Mouse (Mus musculus): ENCODE measurements at regions not wholly inside any gene's neighbourhood (a gene's known extent, or its start where the extent isn't known, plus 50 kb on each side); places are given as distances from the start of the nearest gene placed in this dataset.
"Not testable (repeated sequence)": the region's sequence is repeated elsewhere in the genome, so short reads cannot be mapped to it uniquely, and the experiment has no call there.

DNA sequence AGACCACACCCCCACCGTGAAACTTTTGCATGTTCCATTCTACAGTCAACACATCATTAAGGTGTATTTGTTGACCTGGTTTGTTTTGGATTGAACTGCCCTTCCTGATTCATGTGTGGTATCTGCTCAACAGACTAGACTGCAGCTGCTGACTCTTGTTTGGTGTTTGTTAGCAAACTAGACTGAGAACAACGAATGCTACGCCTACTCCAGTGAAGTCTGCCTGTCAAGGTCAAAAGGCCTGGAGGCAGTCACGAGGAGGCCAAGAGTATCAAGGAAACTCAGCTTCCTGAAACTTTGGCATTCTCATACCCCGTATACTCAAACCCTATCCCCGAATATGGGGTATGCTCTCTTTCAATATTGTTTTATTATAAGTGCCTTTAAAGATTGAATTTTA is 194.2 kb upstream of the Spin1 start:
- DNase-seq (ENCODE audit: low spot score), result not testable (repeated sequence)

DNA sequence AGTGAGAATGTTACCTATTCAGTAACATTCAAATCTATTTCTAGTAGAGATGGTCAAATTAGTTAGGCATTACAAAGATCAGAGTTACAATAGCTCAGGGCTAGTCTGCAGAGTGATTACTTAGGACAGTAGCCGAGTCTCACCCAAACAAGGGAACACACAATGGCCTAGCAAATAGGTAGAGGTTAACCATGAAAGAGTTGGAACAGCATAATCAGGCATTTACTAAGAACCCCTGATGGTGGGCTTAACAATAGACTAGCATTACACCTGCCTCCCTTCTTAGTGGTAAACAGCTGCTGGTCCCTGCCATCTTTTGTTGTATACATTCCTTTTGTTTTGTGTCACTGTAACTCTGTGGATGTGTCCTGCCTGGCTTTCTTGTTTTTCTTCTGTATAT is 193.8 kb upstream of the Spin1 start:
- no peak for DNase-seq (ENCODE audit: low spot score)

DNA sequence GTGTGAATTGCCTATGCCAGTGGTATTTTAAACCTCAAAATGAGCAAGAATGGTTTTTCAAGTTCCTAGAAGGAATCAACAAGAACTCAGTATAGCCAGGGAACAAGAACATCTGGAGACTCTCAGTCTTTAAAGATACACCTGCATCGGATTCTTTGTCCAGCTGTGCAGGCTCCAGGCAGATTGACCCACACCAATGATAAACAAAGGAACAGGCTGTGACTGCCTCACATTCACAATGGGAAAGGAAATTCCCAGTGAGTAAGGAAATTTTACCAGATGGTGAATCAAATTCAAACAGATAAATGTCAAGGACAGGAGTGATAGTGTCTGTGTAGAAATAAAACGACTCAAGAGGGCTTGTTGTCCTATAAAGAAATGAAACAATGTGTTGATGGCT is 187.9 kb upstream of the Spin1 start:
- DNase-seq (ENCODE audit: low spot score), result not testable (repeated sequence)

DNA sequence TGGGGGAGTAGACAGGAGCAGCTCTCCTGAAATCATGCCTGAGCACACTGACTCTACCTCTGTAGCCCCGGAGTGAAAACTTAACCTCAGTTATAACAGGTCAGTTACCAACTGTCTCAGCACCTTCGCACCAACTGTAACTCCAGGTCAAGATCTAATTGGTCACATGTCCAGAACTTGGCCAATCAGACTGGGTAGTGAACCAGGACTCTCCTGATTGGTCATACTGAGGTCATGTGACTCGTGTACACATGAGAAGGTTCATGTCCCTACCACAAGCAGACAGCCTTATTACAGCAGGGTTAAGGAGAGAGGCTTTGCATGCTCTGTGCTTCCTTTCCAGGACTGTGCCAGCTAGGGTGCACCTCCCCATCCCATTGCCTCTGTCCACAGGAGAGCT is 166.7 kb upstream of the Spin1 start:
- DNase-seq (ENCODE audit: low spot score), result peak; percentile 64

DNA sequence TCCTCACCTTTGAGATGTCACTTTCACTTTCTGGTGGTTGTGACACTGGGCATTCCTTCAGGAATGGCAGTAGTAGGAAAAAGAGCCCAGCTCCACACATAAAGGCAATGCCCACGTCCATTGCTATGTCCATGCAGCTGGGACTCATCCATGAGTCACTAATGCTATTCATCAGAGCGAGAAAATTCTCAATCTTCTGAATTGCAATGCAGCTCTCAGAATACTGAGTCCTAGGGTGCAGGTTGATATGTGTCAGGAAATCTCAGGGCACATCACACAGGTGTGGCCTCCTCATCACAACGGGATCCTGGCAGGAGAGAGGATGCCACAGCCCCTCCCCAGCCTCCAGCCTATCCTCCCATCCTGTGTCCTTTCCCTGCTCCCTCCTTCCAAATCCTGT is 158.1 kb upstream of the Spin1 start:
- DNase-seq (ENCODE audit: low spot score), result no peak

DNA sequence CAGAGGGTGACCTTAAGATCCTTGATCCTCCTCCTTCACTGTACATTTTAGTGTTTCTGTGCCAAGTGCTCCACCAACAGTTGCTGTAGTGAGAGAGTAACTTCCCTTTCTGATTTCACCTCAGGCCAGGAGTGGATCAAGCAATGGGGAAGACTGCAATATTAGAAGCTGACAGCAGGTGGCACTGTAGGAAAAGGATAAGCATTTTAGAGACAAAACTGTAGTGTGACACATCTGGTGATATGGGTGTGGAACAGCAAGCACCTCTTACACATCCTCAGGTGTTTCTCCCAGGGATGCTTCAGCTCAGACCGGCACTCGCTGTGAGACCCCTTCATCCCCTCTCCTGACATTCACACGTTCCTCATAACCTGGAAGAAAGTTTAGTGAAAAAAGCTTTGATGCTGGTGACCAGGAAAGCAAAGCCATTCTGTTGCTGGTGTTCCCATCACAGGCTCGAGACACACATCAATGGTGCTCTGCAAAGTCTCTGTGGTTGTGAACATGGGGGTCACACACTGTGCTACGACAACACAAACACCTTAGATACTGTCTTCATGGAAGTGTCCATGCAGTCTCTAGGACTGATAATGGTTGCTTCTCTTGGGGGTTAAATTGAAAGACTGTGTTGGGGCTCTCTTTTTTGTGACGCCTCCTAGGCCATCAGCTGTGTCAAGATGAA is 151.0 kb upstream of the Spin1 start:
- DNase-seq (ENCODE audit: low spot score), result peak; percentile 57

DNA sequence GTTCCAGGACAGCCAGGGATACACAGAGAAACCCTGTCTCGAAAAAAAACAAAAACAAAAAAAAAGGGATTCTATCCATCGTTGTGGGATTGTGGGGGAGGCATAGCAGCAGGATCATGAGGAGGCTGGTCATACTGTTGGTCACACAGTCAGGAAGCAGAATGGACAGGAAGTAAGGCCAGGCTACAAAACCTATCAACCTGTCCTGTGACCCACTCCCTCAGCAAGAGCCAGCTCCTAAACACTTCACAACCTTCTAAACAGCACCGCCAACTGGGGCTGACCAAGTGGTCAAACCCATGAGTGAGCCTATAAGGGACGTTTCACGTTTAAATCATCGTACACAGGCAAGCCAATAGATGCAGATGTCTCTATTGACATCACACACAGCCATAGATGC is 146.0 kb upstream of the Spin1 start:
- no peak for DNase-seq (ENCODE audit: low spot score)

DNA sequence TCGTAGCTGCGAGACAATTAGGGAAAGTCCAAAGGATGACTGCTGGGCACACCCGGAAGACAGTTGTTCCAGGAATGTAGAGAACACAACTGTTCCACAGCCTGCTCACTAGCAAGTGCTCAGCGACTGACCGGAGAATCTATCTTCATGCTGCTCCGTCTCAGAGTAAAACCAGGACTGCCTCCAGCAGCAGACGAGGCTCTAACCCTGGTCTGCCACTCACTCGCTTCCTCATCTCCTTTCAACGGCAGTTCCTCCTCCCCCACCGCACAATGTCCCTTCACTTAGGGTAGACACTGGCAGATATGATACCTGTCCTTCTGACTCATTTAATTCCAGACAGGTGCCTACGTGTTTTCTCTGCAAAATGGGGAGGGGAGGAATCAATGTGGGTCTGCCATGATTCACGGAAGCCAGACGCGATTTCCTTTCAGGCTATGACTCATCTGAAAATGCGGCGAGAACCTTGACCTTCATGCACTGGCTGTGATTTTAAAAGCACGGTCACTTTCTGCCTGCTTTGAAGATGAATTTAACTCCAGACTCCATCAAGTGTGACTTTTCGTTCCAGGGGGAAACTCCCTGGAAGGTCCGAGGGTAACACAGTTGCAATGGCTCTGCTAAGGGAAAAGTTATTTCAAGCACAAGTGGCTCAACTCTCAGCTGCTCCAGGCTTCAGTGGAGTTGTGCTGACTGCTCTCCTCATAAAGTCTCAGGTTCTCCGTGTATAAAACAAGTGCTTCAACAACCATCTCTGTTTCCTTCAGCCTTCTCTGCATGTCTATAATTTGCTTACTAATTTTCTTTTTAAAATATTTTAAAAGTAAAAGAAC is 142.4 kb upstream of the Spin1 start:
- peak; percentile 15 for DNase-seq (ENCODE audit: low spot score)

DNA sequence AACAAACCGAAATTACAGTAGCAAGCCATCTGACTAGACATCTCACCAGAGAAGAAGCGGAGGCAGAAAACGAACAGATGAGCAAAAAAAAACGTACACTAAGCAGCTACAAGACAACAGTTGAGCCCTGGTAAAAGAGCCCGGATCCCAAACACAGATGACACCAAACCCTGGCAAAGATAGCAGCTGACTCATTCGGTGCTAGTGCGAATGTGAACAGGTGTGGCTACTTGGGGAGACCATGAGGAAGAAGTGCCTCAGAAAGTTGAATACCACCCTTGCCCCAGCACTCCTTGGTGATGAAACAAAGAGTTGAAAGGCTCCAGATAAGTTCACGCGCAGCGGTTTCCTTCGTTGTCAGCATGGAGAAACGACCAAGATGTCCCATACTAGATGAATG is 139.8 kb upstream of the Spin1 start:
- no peak for DNase-seq (ENCODE audit: low spot score)

DNA sequence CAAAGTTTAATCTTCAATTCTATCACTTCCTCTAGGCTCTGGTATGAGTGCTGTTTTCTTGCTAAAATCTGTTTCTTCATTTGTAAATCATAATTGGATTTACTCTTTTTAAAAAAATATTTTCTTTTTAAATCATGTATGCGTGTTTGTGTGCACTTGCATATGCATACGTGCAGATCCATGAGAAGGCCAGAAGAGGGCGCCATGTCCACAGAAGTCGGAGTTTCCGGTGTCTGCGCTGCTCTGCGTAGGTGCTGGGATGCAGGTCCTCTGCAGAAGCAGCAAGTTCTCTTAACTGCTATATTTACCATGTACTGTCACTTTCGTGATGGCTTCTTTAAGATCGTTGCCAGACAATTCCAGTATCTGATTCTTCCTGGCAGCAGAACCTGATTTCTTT is 136.6 kb upstream of the Spin1 start:
- DNase-seq (ENCODE audit: low spot score), result no peak

DNA sequence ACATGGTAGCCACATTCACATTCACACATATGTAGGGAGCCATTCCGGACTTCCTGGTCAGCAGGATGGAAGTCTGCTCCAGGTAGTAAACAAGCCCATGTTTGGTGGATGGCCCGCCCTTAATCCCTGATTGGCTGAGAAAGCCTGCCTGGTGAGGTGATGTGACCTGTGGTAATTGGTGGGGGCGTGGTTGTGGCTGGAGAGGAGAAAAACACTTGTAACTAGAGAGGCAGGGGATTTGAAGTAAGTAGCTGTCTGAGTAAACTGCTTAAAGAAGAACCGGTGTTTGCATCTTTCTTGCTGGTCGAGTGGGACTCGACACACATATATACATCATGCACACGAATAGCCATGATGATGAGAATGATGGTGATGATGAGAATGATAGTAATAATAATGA is 135.6 kb upstream of the Spin1 start:
- peak; percentile 27 for DNase-seq (ENCODE audit: low spot score)

DNA sequence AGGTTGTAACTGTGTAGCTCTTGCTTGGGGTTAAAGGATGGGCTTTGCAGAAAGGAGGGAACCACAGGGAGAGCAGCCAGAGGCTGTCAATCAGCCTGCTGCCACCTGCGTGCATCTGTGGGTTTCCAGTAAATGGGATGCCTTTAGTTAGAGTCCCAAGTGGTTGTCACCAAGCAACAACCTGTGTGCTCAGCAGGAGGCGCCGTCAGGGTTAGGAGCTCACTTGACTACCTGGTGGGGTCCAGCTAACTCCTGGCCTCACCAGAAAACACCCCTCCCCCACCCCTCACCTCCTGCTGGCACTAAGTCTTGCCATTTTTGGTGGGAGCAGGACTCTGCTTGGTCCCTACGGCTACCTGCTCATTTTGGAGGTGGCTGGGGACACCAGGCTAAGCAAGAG is 135.0 kb upstream of the Spin1 start:
- peak; percentile 52 for DNase-seq (ENCODE audit: low spot score)

DNA sequence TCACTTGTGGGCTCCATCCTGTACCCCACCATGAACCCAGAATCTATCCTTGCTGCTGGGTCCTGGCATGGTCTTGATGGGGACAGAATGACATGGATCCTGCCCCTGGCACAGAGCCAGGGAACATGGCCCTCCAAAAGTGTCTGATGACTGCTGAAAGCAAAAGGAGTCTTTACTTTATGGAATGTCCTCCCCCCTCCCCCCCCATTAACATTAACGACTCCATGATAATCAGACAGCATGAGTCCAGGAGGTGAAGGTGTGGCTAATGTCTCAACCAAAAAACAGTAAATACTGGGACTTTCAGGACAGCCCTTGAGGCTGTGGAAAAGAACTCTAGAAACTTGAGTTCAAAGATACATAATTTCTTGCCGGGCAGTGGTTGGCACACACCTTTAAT is 133.9 kb upstream of the Spin1 start:
- no peak for DNase-seq (ENCODE audit: low spot score)

DNA sequence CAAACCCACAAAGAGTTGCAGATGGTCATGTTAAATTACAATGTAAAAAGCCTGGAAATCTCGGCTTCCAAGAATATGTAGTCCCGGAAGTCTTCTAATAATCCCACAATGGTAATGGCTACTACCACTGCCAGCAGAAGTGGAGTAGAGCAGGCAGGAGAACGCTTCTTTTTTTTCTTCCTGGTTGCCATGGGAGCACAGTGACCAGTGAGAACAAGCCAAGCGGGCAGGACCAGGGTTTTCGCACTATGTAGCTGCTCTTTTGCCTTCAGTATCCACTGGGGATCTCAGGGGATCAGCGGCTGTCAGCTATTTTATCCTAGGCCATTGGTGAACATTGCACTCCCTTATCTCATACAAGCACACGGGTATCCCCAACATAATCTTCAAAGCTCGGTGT is 127.3 kb upstream of the Spin1 start:
- DNase-seq (ENCODE audit: low spot score), result no peak

DNA sequence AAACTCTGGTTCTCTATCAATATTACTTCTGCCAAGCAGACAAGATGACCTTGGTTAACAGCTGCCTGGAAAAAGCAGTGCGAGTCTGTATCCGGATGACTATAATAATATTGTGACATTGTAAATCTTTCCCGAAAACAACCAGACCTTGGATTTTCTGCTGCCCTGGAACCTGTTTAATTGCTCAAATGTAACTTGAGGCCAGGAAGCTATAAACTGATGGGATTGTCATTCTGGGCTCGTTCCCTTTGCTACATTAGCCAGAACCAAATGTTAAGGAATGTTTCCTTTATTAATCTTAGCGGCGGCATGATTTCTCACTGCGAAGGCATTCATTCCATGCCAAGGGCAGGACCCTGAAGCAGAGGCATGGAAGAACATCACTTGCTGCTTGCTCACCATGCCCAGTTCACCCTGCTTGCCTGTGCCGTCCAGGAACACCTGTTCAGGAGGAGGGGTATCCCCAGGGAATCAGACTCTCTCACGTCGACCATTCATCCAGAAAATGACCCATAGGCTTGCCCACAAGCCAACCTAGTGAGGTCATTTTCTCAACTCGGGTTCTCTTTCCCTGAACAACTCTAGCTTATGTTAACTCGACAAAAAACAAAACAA is 125.3 kb upstream of the Spin1 start:
- peak; percentile 69 for DNase-seq (ENCODE audit: low spot score)

DNA sequence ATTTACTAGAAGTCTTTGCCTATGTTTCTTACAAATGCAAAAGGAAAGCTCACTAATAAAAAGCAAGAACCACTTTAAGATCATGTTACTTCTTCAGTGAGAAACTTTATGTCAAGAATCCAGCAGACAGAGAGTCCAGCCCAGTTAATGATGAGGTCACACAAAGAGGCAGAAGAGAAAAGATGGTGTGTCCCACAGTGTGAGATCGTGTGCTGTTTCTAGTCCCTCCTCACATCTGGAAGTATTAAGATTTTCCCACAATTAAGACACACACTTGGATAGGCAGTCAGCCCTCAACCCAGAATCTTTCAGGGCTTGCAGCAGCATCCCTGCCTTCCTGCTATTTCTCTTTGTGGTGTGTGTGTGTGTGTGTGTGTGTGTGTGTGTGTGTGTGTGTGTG is 118.7 kb upstream of the Spin1 start:
- DNase-seq (ENCODE audit: low spot score), result no peak

DNA sequence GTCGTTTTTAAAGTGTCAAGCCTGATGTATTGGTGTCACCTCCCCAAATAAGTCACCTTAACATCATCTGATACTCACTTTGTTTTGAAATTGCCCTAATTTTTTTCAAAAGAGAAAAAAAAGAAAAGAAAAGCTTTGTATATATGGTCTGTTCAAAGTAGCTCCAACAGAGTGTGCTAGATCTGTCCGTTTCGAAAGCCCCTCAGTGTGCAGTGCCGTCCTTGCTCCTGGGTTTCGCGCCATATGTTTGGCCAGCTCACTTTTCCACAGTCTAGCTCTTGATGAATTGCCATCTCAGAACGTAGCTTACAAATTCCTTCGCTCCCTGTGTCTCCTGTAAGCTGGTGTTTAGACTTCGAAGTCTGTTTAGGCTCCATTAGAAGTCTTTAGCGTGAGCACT is 117.7 kb upstream of the Spin1 start:
- DNase-seq (ENCODE audit: low spot score), result no peak

DNA sequence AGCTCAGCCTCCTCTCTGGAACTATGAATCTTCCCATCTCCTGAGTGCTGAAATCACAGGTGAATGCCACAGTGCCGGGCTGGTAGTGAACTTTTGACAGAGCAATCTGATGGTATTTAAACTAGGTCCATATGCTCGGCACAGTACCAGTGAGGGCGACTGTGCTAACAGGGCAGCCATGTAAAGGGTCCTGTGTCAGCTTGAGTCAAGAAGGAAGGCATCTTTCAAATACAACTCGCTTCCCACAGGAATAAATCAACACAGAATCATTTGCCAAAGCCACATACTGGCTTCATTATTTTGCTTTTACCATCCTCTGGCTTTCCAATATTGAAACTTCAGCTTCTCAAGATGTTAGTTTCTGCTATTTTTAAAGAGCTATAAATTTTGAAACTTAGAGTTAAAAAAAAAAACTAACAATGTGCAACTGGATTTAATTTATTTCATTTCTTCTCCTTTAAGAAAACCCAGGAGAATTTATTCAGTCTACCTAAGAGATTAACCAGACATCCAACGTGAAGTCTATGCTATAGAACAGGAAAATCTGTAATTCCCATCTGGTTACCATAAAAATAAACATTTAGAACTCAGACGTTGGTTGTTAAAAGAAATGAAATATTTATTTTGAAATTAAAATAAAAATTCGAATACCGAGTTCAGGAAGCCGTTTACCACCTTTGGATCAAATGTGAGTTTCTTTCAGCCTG is 108.8 kb upstream of the Spin1 start:
- DNase-seq (ENCODE audit: low spot score), result no peak

DNA sequence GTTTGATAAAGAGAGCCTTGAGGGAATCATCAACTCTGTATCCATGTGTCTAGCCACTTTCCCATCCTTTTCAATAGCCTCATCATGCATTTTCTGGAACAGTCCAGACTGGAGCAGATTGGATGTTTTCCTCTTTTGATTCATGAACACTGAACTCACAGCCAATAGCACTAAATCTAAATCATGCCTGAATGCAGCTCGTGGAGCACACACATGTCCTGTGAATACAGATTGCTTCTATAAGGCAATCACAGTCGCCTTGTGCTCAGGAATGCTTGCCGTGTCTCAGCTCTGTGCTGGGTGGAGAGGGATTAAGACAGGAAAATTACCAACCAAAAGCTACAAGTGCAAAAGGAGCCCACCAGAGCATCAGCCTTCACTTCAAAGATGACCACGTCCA is 100.9 kb upstream of the Spin1 start:
- no peak for DNase-seq (ENCODE audit: low spot score)

DNA sequence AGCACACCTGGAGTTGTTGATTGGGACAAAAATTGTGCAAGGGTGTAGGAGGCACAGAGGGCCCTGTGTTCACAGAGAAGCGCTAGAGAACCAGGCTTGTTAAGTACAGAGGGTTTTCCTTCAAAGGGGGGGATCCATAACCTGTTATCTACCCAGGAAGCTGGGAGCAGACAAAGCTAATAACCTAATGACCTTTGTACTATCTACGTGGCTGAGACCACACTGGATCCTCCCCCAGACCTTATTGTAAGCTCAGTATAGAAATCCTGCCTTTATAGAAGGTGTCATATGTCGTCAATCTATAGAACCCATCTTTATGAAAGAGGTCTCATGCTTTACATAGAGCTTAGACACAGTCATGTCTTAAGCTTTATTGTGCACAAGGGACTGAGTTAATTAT is 95.9 kb upstream of the Spin1 start:
- no peak for DNase-seq (ENCODE audit: low spot score)

DNA sequence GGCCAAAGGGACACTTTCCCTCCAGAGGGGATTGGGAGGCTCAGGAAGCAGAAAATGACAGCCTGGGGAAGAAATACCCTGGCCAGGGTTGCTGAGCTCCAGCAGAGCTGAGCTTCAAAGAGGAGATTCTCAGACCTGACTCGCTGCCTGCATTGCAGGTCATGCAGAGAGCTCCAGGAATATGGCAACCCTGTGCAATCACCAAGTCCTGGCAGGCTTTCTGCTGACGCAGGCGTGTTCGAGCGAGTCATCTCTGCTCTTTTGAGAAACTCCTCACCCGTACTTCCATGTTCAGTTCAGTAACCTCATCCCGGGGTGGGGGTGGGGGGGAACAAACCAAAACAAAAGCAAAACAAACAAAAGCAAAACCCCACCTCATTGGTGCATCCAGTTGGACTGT is 89.9 kb upstream of the Spin1 start:
- no peak for DNase-seq (ENCODE audit: low spot score)

DNA sequence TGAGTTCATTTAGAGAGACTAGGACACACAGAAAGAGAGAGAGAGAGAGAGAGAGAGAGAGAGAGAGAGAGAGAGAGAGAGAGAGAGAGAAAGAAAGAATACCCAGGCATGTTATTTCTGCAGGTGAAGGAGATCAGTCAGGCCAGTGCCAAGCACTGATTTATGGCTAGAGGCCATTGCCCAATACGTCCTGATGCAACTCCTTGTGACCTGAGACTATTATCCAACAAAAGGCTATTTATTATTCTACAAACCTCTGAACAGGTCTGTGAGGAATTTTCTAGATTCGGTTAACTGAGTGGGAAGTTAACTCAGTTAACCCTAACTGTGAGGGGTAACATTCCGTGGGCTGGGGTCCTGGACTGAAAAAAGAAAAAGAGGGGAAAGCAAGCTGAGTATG is 84.5 kb upstream of the Spin1 start:
- DNase-seq (ENCODE audit: low spot score), result no peak

Measured in testis, postnatal 14 days (tissue).